Mouse (Mus musculus): ENCODE data around the gene Csnk2a1.

DNA sequence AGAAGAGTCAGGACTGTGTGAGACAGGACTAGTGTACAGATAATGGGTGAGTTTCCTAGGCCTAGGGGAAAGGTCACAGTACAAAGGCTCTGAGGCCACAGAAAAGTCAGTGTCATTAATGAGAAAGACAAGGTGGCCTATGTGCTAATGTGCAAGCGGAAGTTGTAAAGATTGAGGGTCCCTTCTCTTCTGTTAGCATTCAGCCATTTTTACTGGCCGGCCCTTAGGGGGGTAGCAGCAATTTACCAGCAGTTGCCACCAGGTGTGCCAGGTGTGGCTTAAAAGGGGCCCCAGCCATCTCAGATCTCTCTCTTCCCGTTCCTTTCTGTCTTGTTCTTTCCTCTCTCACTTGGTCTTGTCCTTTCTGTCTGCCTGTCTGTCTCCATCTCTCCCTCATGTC, 48.3 kb upstream of the Csnk2a1 start:
- no peak for TF ChIP-seq POLR2AphosphoS2 (IDR thresholded peaks at IDR 0.05; ENCODE audit: low read length)
- no peak for TF ChIP-seq EP300 (IDR thresholded peaks at IDR 0.05; ENCODE audit: low read depth in 1 of 2, low read length in 2 of 2)
- no peak for TF ChIP-seq MYC (IDR thresholded peaks at IDR 0.05; ENCODE audit: low read depth, low read length)
- TF ChIP-seq CTCF (IDR thresholded peaks at IDR 0.05 in 2 of 3, conservative IDR thresholded peaks at IDR 0.05 in 1 of 3; ENCODE audit: control insufficient read depth in 1 of 3, insufficient read depth in 1 of 3, low read depth in 2 of 3, low read length in 3 of 3, poor library complexity in 1 of 3, severe bottlenecking in 1 of 3), result no peak
- no peak for TF ChIP-seq POLR2A (IDR thresholded peaks at IDR 0.05; ENCODE audit: control insufficient read depth in 1 of 2, insufficient read depth in 1 of 2, low read depth in 1 of 2, low read length in 2 of 2, poor library complexity in 1 of 2)
- no peak for TF ChIP-seq GABPA (IDR thresholded peaks at IDR 0.05; ENCODE audit: low read depth, low read length)
- no peak for TF ChIP-seq SMC3 (IDR thresholded peaks at IDR 0.05; ENCODE audit: low read depth, low read length)
- TF ChIP-seq USF1 (IDR thresholded peaks at IDR 0.05; ENCODE audit: low read depth, low read length), result no peak
- no peak for TF ChIP-seq TAL1 (IDR thresholded peaks at IDR 0.05; ENCODE audit: low read length)
- TF ChIP-seq NRF1 (IDR thresholded peaks at IDR 0.05; ENCODE audit: insufficient read depth, low read depth, low read length, poor library complexity, severe bottlenecking), result no peak
- TF ChIP-seq ZMIZ1 (IDR thresholded peaks at IDR 0.05; ENCODE audit: low read depth, low read length), result no peak

Data from MEL (cell line).